Mouse (Mus musculus): ENCODE results near the gene Homer2.

DNA sequence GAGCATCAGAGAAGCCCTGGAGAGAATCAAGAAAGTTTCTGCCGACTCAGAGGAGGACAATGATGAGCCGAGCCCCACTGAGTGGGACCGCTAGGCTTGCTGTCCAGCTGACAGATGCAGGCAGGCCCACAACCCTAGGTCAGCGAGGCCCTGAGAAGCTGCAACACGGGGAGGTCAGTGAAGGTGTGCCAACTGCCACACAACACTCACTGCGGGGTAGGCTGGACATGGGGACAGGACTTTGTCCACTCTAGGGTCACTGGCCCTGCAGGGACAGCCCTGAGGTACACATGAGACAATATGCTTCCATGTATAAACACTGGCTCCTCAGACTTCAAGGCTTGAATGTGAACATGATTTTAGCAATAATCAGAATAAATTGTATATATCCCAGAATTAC is 111.2 kb downstream of the Homer2 start:
- TF ChIP-seq CTCF (conservative IDR thresholded peaks at IDR 0.05; ENCODE audit: low read length) = no peak
- TF ChIP-seq NANOG (IDR thresholded peaks at IDR 0.05; ENCODE audit: borderline replicate concordance, low read length) = no peak

Measured in E14TG2a.4 (cell line).